Mouse (Mus musculus): ENCODE results near the gene D430019H16Rik. TPM values are rescaled to one million over a fixed set of nuclear protein-coding genes. Genes with fewer than 3 reads are reported as not detected.

Gene D430019H16Rik
- total and polyA plus RNA-seq, 3 experiments, result not detected

DNA sequence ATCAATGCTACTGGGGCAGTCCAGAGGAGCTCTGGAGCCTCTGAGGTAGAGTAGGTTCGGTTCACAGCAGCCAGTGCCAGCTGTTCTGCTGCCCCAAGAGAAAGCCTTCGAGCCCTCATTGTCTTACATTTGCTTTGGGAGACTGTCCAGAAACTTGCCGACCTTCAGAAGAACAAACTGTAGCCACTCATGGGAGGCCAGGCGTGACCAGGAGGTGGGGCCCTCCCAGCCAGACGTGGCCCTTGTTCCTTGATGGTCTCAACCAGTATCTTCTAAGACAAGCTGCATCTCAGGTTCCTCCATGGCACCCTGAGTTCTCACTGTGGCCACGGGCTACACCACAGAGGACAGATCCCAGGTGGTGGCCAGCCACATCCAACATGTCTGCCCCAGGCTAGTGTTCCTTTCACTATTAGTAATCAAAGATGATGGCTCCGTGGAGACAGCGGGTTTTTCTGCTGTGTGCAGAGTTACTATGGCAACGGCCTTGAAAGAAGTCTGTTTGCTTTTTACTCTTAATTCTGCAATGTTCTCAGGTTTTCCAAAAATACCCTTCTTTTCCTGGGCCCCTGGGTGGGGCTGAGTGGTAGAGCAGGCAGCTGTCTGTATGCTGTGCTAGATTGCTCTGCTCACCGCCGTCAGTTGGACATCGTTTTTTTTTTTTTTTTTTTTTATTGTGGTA is 21.7 kb downstream of the D430019H16Rik start:
- Histone ChIP-seq H3K36me3 (ENCODE audit: control insufficient read depth in 1 of 2, insufficient read depth in 2 of 2, low read length in 2 of 2) (no peaks in the 10 kb centered on the region), H3K4me1 (ENCODE audit: control insufficient read depth in 1 of 2, insufficient read depth in 2 of 2, low read length in 2 of 2) (no peaks in the 10 kb centered on the region), H3K27me3 (ENCODE audit: control insufficient read depth in 1 of 2, insufficient read depth in 2 of 2, low read length in 2 of 2) (no peaks in the 10 kb centered on the region), H3K9ac (ENCODE audit: control insufficient read depth, low read depth, low read length, poor library complexity, severe bottlenecking) (no peak overlapping the region), H3K79me2 (ENCODE audit: control insufficient read depth, insufficient read depth, low read length, poor library complexity) (no peaks in the 10 kb centered on the region), H3K27ac (ENCODE audit: control insufficient read depth, low read depth, low read length) (no peak overlapping the region), H3K4me3 (ENCODE audit: control insufficient read depth in 1 of 2, insufficient read depth in 1 of 2, low read depth in 2 of 2, low read length in 2 of 2) (no peak overlapping the region), H3K9me3 (replicated peaks; ENCODE audit: insufficient read depth, low read length) (no peaks in the 10 kb centered on the region)
- no peak for TF ChIP-seq GATA1 (IDR thresholded peaks at IDR 0.05; ENCODE audit: low read depth, low read length)
- TF ChIP-seq MAFK (IDR thresholded peaks at IDR 0.05; ENCODE audit: borderline replicate concordance, low read depth, low read length), result no peak
- TF ChIP-seq E2F4 (IDR thresholded peaks at IDR 0.05; ENCODE audit: borderline replicate concordance, low read depth, low read length), result no peak
- no peak for TF ChIP-seq ZMIZ1 (IDR thresholded peaks at IDR 0.05; ENCODE audit: low read depth, low read length)
- no peak for TF ChIP-seq TCF12 (IDR thresholded peaks at IDR 0.05; ENCODE audit: low read depth, low read length)
- TF ChIP-seq MXI1 (IDR thresholded peaks at IDR 0.05; ENCODE audit: low read depth, low read length), result no peak
- TF ChIP-seq ETS1 (IDR thresholded peaks at IDR 0.05; ENCODE audit: low read depth, low read length), result no peak
- TF ChIP-seq MYB (IDR thresholded peaks at IDR 0.05; ENCODE audit: low read depth, low read length), result no peak
- TF ChIP-seq MEF2A (IDR thresholded peaks at IDR 0.05; ENCODE audit: extremely low read depth, insufficient replicate concordance, low read depth, low read length, poor library complexity, severe bottlenecking), result no peak
- TF ChIP-seq ZC3H11A (IDR thresholded peaks at IDR 0.05; ENCODE audit: low read depth, low read length), result no peak
- no peak for TF ChIP-seq UBTF (IDR thresholded peaks at IDR 0.05; ENCODE audit: borderline replicate concordance, insufficient read depth, low read depth, low read length)
- no peak for TF ChIP-seq SIN3A (IDR thresholded peaks at IDR 0.05; ENCODE audit: low read length)
- no peak for TF ChIP-seq USF2 (IDR thresholded peaks at IDR 0.05; ENCODE audit: borderline replicate concordance in 1 of 2, insufficient read depth in 1 of 2, low read depth in 1 of 2, low read length in 2 of 2)
- no peak for TF ChIP-seq CTCF (IDR thresholded peaks at IDR 0.05 in 2 of 3, conservative IDR thresholded peaks at IDR 0.05 in 1 of 3; ENCODE audit: control insufficient read depth in 1 of 3, insufficient read depth in 1 of 3, low read depth in 2 of 3, low read length in 3 of 3, poor library complexity in 1 of 3, severe bottlenecking in 1 of 3)
- TF ChIP-seq KAT2A (conservative IDR thresholded peaks at IDR 0.05; ENCODE audit: low read depth, low read length), result no peak
- DNase-seq (ENCODE audit: low read depth, low spot score), result no peak

DNA sequence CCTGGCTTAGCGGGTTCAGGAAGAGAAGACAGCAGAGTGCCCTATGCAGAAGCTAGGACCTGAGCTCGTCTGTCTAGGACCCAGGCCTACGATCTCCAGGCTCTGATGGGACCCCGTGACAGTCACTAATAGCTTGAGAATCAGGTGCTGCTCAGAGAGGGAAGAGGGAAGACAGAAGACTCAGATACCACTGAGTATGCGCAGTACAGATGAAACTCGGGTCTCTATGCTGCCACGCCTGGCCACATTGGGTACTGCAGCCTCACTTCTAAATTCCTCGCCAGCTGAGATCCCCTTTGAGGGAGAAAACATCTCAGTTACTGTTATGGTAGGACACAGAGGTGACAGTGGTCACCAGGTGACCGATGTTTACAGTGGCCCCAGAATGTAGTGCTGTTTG is 22.8 kb downstream of the D430019H16Rik start:
- Histone ChIP-seq H3K4me1 (ENCODE audit: control insufficient read depth in 1 of 2, insufficient read depth in 2 of 2, low read length in 2 of 2) (no peaks in the 10 kb centered on the region), H3K36me3 (ENCODE audit: control insufficient read depth in 1 of 2, insufficient read depth in 2 of 2, low read length in 2 of 2) (no peaks in the 10 kb centered on the region), H3K4me3 (ENCODE audit: control insufficient read depth in 1 of 2, insufficient read depth in 1 of 2, low read depth in 2 of 2, low read length in 2 of 2) (no peak overlapping the region), H3K9me3 (replicated peaks; ENCODE audit: insufficient read depth, low read length) (no peaks in the 10 kb centered on the region), H3K79me2 (ENCODE audit: control insufficient read depth, insufficient read depth, low read length, poor library complexity) (no peaks in the 10 kb centered on the region), H3K27ac (ENCODE audit: control insufficient read depth, low read depth, low read length) (no peak overlapping the region), H3K27me3 (ENCODE audit: control insufficient read depth in 1 of 2, insufficient read depth in 2 of 2, low read length in 2 of 2) (no peaks in the 10 kb centered on the region), H3K9ac (ENCODE audit: control insufficient read depth, low read depth, low read length, poor library complexity, severe bottlenecking) (no peak overlapping the region)
- DNase-seq (ENCODE audit: low read depth, low spot score), result peak; percentile 23
- TF ChIP-seq GATA1 (IDR thresholded peaks at IDR 0.05; ENCODE audit: low read depth, low read length), result no peak
- no peak for TF ChIP-seq TCF12 (IDR thresholded peaks at IDR 0.05; ENCODE audit: low read depth, low read length)
- peak; percentile 46 to 85 (median 56) for TF ChIP-seq CTCF (IDR thresholded peaks at IDR 0.05 in 2 of 3, conservative IDR thresholded peaks at IDR 0.05 in 1 of 3; ENCODE audit: control insufficient read depth in 1 of 3, insufficient read depth in 1 of 3, low read depth in 2 of 3, low read length in 3 of 3, poor library complexity in 1 of 3, severe bottlenecking in 1 of 3)

All from MEL (cell line).